Mouse (Mus musculus) cerebellum, postnatal 36 days (tissue): ENCODE measurements around the gene Upf2.
"Not testable (repeated sequence)": the region's sequence is repeated elsewhere in the genome, so short reads cannot be mapped to it uniquely, and the experiment has no call there.

Experiments used
- DNase-seq, 2 experiments: peaks; one replicate each; pipeline ENCODE4 v3.0.0; 2021 to 2022; ENCODE audit warnings: mixed read lengths in 2 of 2

Upf2 gene

GRCm38 (mm10) chr2:6071598-6072440 lies 120.5 kb downstream of the Upf2 start:
- DNase-seq = no peak

DNA sequence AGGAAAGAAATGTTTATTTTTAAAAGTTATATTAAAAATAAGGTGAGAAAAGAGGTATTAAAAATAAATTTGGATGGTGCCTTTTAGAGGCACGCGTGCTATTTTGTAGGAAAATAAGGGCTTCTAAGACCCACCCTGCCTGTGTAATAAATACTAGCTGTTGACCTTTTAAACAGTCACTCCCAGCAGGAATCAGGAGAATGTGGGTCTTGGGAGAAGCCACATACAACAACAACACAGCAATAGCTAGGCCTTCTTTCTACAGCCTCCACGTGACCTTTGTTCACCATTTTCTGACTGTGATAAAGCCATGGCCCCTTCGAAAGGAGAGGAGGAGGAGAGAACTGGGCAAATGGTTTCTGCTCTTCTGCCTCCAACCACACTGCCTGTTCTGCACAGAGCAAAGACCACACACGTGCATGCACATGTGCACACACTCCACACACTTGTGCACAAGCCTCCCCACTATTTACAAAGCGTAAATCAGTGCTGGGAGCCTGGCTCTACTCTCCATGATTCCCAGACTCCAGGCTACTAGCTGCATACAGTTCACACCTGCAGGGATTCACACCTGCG lies 121.5 kb downstream of the Upf2 start:
- no peak for DNase-seq

- no peak for DNase-seq
Observed at GRCm38 (mm10) chr2:6074891-6075529, 123.7 kb downstream of the Upf2 start.

GRCm38 (mm10) chr2:6075530-6075896 lies 124.2 kb downstream of the Upf2 start:
- no peak for DNase-seq

GRCm38 (mm10) chr2:6080037-6080436 lies 128.8 kb downstream of the Upf2 start:
- no peak for DNase-seq

- DNase-seq = no peak
Observed at GRCm38 (mm10) chr2:6081108-6081507, 129.8 kb downstream of the Upf2 start.

- no peak for DNase-seq
Observed at GRCm38 (mm10) chr2:6082615-6083014, 131.3 kb downstream of the Upf2 start.

- DNase-seq = no peak
Observed at GRCm38 (mm10) chr2:6083696-6084095, 132.4 kb downstream of the Upf2 start.

GRCm38 (mm10) chr2:6085622-6086530 lies 134.6 kb downstream of the Upf2 start:
- no peak for DNase-seq

DNA sequence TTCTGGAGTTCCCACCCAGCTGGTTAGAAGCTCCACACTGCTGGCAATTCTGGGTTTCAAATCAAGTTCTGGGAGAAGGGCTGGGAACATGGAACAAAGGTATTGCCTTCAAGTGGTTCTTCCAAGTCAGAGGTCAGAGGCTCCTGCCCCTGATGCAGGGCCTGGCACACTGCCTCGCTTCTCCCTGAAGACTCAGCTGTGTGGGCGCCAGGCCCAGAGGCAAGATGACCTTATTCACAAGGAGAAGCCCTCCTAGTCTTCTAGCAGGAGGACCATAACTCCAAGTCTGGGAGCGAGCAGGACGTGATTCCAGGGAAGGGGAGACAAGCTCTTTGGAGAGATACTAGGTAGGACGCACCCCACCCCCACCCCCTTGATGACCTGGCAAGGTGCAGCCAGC lies 135.9 kb downstream of the Upf2 start:
- no peak for DNase-seq

DNA sequence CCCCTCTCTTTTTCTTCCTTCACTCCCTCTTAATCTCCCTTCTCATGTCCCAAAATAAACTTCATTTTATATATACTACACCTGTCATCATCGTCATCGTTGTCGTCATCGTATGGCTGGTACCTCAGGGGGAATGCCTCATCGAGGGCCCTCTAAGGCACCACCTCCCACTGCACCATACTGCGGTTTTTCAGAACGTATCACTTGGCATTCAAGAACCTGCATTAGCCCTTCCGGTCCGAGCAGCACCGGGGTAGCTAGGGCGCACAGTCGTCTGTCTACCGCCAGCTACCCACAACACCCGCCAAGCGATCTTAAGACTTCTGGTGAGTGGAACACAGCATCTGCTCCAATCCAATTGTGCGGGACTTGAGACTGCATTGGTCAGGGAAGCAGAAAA lies 138.7 kb downstream of the Upf2 start:
- not testable (repeated sequence) for DNase-seq

DNA sequence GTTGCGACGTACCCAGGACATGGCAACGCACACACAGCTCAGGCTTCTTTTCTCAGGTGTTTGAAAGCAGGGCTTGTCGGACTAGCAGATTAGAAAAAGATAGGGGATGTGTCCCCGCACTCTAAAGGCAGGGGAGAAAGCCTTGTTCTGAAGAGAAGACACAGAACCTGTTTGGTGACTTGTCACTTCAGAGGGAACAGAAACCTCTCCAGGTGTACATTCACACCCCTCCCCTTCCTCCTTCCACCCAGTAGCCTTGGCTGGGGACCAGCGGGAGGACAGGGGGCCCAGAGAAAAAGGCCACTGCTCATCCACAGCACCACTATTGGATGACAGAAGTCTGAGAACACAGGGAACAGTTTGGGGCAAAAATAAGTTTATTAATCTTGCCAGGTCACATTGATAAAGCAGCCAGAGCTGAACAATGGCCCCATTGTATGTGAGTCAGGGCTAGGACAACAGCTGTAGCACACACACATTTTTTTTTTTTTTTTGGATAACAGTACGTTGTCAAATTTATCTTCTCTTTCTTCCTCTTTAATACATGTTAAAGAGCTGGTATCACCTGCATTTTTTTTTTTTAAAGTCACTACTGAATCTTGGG lies 145.9 kb downstream of the Upf2 start:
- DNase-seq = no peak

GRCm38 (mm10) chr2:6098924-6099323 lies 147.7 kb downstream of the Upf2 start:
- DNase-seq = no peak

GRCm38 (mm10) chr2:6099443-6099842 lies 148.2 kb downstream of the Upf2 start:
- no peak for DNase-seq

- DNase-seq = peak; percentile 19 to 25
Observed at GRCm38 (mm10) chr2:6100027-6100749, 148.9 kb downstream of the Upf2 start.

DNA sequence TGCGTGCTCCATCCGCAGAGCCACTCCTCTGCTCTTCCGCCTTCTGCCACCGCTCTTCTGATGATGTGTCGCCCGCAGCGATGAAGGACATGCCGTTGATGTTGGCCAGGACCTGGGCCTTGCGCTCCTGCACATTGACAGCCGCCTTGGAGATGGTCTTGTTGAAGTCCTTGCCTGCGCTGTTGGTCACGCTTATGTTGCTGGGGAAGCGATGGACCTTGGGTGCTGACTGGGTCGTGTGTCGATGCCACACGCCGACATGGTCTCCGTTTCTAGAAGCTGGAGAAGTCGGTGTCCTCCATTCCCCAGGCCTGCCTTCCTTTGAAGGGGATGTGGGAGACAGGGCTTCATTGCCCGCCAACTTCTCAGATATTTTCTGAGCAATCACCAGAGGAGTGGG lies 149.5 kb downstream of the Upf2 start:
- DNase-seq = no peak

GRCm38 (mm10) chr2:6105437-6105836 lies 154.2 kb downstream of the Upf2 start:
- no peak for DNase-seq
